Mouse (Mus musculus) kidney, adult 2 months (tissue): ENCODE results near the gene Acer3.

ENCODE experiments used
- CTCF ChIP-seq: fragments of 200-500 bp; conservative IDR thresholded peaks from 2 replicates; pipeline ENCODE4 v1.5.1; 2011; ENCODE audit warnings: low read depth, mild to moderate bottlenecking, control low read depth, low read length, moderate library complexity, mixed read lengths; ENCODE audit not compliant: insufficient read depth, insufficient read length
- POLR2A ChIP-seq: fragments of 200-500 bp; IDR thresholded peaks from one replicate; pipeline ENCODE4 v1.6.1; 2011; ENCODE audit warnings: low read depth, low read length, control low read depth

- TF ChIP-seq CTCF (no peak), POLR2A (no peak)
These were observed 927 bp downstream of the Acer3 start for GRCm38 (mm10) chr7:98320006-98320556.
